Mouse (Mus musculus): Measurements from ENCODE around the gene Neurod1.

The Neurod1 gene

DNA sequence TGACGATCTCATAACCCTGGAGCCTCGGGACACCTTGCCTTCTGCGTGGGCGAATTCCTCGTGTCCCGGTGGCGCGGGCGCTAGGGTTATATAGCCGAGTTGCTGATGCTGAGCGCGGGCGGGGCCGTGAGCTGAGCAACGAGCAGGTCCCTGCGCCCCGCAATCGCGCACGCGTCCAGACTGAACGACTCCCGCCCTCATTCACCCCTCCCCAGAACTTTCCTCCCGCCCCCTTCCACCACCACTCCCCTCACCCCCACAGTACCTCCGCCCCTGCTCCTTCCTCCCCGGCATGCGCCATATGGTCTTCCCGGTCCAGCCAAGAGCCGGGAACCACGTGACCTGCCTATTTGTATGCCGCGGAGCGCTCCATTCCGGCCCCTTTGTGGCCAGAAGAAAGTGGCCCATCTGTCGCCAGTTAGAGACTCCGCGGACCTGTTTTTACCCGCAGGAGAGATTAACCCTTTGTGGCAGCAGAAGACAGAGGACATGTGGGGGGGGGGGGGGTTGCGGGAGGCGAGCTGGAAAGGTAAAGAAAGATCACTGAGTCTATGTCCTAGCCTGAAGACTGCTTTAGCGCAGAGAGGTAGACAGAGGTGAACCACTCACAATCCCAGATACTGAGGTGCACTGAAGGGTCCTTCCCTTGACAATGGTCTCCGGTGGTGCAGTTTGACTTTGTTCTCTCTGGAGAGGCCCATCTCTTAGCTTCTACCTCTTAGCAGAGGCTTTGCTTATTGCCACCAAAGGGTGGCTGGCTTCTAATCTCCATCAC, at the start of gene Neurod1, which contains the start of gene Cerkl:
TSS of gene Neurod1 (minus strand) at position 177 of the 775 bp plus-strand sequence.
TSS of gene Cerkl (minus strand) at position 211 of the 775 bp plus-strand sequence.
- no peak for DNase-seq (ENCODE audit: low read depth, low spot score)

DNA sequence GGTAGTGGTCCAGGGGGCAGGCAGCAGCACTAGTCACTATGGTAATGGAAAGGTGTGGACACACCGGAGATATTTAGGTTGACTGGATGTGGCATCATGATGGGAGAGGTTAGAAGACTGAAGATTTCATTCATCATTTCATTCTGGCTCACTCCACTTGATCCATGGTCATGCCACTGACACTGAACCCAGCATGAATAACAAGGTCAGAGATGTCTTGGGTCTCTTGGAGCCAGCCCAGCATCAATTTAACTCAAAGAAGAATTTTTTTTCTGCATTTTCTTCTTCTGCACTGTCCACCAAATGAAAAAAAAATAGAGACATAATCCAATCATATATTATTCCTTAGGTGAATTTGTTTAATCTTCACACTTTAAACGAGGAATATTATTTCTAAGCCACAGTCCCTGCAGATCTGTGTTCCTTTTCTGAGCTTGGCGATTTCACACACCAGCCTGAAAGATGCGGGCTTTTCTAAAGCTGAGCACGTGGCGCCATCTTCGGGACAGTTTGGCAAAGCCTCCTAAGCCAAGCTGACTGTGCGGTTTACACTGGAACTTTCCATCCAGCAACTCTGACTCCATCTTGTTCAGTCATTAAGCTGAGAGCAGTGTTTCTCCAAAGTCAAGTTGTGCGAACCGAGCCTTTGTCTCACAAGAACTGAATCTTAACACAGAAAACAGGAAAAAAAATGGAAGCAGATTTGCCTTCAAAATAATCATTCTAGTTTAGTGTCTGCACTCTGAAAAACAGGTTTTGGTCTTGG, 42.6 kb upstream of the Neurod1 start:
- peak; percentile 93 for DNase-seq (ENCODE audit: low read depth, low spot score)

DNA sequence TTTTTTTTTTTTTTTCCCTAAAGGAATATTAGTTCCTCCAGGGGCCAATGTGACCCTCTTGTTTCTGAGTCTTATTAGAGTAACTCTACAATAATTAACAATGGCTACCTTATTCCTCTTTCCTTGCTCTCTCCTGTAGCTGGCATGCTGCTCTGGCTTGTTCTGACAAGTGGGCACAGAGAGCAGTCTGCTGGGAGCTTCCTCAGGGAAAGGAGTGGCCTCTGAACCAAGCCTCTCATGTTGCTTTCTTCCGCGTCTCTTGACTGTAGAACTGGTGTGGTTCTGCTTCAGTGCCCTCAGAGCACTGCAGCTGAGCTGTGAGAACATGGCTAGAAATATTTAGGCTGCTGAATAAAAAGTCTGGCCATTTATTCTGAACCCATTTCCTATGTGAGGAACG, 28.6 kb upstream of the Neurod1 start:
- DNase-seq (ENCODE audit: low read depth, low spot score), result no peak

DNA sequence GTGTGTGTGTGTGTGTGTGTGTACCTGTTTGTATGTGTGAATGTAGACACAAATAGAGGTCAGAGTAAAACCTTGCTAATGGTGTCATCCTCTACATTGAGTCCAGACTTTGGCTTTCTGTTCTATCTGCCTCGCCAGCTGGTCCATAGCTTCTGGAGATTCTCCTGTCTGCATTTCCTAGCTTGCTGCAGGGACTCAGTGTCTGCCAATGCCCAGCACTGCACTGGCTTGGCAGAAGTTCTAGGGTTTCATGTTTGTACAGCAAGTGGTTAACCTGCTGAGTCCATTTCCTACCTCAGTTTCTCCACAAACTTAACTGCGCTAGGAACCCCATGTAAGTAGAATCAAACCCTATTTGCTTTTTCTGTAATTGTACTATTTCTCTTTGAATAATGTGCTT, 26.0 kb upstream of the Neurod1 start:
- no peak for DNase-seq (ENCODE audit: low read depth, low spot score)

DNA sequence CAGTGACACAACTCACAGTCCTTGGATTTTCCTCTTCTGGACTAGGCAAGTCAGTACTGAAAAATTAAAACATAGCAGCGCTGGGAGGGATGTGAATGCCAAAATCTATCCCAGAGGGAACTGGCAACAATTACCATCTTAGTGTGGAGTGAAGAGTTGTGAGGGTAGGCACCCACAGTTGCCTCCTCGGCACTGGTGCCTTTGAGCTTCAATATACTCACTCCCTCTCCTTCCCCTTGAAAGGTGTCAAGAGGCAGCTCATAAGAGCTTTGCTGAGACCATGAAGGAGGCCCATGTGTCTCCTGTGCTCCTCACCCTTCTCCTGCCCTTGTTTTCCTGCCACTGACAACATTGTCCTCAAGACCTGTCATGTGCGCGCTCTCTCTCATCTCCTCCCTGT, 5.9 kb upstream of the Neurod1 start:
- DNase-seq (ENCODE audit: low read depth, low spot score), result no peak

DNA sequence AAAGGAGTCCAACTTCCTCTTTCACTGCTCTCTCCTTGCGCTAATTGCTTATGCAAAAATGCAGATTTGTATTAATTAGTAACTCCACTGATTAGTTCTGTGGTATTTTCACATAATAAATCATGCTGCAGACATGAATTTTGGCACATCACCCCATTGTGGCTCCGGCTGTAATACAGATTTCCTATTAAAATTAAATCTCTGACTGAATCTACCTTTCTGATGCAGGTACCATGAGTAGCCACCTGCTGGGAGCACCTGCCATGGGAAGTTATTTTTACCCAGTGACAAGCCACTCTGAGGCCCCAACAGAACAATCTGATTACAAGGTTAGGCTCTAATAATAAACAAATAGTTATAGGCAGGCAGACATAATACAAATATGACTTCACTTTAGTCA, 5.3 kb upstream of the Neurod1 start:
- no peak for DNase-seq (ENCODE audit: low read depth, low spot score)

DNA sequence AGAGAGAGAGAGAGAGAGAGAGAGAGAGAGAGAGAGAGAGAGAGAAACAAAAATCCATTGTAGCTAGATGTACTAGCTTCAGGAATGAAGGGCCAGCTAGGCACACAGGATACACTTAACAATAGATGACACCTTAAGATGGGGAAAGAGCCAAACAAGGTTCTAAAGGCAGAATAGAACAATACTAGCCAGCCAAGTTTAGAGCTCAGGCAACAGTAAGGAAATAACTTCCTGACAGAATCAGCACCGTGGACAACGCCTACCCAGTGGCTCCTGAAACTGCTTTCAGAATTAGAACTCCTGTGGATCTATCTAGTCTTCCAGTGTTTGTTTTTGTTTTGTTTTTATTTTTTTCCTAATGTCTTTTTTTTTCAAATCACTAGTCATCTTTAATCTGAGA, 4.0 kb upstream of the Neurod1 start:
- peak; percentile 49 for DNase-seq (ENCODE audit: low read depth, low spot score)

DNA sequence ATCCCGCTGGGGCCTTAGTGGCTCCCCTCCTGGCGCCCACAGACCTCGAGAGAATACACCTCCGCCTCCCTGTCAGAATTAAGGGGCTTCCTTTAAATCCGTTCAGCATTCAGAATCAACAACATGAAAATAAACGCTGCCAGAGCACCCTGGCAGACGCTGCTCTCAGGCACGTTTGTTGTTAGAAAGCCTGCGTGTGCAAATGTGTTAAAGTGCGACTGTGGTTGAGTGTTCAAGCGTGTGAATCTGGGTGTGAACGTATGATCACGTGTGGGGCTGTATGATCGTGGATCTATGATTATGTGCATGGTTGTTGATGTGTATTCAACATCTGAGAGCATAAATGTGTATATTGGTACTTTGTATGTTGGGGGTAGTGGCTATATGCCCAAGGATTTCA, 3.6 kb upstream of the Neurod1 start:
- no peak for DNase-seq (ENCODE audit: low read depth, low spot score)

DNA sequence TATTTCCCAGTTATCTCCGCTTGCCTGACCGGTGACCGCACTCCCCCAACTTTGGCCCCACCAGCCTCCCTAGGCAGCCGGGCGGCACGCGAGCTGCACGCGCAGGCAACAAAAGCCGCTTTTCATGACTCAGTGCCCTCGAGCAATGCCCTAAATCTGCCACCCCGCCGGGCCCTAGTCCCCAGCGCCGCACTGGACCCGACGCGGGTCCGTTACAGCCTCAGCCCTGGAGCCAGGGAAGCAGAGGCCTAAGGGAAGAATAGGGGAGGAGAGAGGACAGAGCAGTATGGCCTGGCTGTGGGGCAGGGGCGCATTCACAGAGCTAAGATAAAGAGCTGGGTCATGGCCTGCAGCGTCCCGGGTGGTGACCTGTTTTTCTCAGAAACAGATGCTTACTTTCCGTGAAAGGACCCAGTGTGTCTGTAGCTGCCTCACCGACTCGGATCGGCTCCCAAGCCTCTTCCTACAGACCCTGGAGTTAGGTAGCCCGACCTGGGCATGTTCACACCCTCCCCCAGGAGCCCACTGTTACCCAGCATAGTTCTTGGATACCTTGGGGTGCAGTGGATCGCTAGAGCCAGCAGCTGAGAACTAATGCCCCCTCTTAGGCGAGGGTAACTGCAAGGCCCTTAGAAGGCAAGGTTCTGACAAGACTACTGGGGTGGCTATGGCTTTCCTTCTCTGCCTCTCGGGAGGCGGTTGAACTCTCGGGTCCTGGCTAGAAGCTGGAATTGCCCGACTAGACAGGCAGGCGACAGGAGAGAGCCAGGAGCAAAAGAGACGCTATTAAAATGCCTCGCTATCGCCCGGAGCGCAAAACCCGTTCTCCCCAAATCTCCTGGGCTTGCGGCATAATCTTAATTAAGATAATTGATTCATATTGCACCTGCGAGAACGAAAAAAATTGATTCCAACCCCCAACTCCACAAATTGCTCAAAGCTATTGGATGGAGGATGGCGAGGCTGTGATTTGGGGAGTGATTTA, 2.8 kb upstream of the Neurod1 start:
- no peak for DNase-seq (ENCODE audit: low read depth, low spot score)

DNA sequence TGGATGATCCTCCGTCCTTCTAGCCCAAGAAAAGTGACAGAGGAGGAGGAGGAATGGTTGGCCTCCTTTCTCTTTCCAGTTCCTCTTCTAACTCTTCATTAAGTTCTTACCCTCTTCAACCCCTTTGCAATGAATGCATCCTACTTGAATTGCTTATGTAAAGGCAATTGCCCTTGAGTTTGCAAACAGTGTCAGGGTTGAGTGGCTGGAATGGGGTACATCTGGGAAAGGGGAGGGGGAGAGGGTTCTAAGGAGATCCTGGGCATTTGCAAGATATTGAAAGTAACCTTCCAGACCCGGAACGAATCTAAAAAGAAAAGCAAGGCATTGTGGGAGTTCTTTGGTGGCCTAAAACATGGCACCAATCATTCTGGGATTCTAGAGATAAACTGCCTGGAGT, 1.4 kb upstream of the Neurod1 start:
- no peak for DNase-seq (ENCODE audit: low read depth, low spot score)

DNA sequence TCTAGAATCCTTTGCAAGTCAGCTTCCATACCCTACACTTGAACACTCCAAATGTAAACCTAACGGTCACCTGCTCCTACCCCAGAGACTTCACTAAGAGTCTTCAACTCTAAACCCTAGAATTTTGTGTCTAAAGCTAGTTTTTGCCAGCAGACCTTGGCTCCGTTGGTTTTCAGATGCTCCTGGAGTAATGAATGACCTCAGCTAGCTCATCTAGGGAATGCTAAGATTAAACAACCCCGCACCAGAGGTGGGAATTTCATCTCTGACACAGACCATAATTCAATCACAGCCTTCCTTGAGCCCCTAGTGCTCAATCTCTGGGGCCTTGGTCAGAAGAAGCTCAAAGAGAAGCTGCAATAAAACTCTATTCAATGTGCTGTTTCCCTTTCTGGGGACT, 883 bp upstream of the Neurod1 start:
- DNase-seq (ENCODE audit: low read depth, low spot score), result no peak

DNA sequence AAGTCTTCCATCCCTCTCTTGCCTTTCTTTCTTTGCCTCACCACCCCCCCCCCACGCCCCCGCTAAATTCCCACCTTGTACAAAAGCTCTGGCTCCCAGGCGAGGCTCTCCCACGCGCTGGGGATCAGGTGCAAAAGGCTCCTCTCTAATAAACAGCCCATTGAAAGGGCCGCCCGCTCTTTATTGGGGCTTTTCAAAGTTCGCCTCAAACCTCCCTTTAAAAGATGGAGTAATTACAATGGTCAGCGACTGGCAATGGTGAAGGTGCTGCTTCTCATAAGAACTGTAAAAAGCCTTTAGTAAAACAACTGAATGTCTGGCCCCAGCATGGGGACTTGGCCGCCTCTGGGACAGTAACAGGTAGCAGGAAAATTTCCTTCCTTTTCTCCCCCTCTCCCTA, 905 bp downstream of the Neurod1 start:
- no peak for DNase-seq (ENCODE audit: low read depth, low spot score)

DNA sequence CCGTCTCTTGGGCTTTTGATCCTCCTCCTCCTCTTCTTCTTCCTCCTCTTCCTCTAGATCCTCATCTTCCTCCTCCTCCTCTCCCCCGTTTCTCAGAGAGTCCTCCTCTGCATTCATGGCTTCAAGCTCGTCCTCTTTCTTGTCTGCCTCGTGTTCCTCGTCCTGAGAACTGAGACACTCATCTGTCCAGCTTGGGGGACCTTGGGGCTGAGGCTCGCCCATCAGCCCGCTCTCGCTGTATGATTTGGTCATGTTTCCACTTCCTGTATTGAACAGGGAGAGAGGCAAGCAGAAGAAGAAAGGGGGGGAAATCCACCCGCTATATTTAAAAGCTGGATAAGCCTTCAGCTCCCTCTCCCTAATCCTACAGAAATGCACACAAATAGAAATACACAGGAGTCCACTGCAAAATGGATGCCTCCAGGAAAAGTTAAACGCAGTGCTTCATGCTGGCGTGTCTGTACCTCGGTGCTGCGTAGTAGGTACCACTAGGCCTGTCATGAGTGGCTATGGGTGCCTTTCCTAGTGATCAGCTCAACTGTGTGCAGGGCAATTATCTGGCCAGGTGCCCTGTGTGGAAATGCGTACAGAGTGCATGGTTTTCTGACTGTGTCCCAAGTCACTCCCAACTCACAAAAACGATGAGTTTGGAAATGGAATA, 1.6 kb downstream of the Neurod1 start:
- no peak for DNase-seq (ENCODE audit: low read depth, low spot score)

DNA sequence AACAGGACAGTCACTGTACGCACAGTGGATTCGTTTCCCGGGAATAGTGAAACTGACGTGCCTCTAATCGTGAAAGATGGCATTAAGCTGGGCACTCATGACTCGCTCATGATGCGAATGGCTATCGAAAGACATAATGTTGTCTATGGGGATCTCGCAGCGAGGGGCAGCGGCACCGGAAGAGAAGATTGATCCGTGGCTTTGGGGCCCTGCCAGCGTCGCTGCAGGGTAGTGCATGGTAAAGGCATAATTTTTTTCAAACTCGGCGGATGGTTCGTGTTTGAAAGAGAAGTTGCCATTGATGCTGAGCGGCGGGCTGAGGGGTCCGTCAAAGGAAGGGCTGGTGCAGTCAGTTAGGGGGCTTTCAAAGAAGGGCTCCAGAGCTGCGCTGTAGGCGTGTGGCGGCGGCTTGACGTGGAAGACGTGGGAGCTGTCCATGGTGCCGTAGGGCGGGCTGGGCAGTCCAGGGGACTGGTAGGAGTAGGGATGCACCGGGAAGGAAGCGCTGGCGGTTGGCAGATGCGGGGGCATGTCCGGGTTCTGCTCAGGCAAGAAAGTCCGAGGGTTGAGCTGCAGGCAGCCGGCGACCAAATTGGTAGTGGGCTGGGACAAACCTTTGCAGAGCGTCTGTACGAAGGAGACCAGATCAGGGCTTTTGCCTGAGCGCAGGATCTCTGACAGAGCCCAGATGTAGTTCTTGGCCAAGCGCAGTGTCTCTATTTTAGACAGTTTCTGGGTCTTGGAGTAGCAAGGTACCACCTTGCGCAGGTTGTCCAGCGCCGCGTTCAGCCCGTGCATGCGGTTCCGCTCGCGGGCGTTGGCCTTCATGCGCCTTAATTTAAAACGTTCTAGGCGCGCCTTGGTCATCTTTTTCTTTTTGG, 2.4 kb downstream of the Neurod1 start:
- DNase-seq (ENCODE audit: low read depth, low spot score), result no peak

DNA sequence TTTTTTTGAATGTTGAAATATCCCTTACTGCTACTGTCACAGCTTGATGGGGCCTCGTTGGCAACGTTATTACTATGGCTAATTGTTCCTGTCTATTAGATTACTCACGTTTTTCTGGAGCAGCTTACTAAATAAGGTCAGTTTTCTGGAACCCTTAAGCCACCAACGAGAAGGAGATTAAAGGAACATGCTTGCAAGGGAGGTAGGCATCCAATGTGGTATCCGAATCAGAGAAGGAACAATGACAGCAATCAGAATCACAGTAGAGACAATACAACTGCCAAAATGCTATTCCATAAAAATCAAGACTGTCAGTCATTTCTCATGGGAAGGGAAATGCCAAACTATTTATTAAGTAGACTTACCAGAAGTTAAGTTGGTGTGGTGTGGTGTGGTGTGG, 5.1 kb downstream of the Neurod1 start:
- DNase-seq (ENCODE audit: low read depth, low spot score), result no peak

DNA sequence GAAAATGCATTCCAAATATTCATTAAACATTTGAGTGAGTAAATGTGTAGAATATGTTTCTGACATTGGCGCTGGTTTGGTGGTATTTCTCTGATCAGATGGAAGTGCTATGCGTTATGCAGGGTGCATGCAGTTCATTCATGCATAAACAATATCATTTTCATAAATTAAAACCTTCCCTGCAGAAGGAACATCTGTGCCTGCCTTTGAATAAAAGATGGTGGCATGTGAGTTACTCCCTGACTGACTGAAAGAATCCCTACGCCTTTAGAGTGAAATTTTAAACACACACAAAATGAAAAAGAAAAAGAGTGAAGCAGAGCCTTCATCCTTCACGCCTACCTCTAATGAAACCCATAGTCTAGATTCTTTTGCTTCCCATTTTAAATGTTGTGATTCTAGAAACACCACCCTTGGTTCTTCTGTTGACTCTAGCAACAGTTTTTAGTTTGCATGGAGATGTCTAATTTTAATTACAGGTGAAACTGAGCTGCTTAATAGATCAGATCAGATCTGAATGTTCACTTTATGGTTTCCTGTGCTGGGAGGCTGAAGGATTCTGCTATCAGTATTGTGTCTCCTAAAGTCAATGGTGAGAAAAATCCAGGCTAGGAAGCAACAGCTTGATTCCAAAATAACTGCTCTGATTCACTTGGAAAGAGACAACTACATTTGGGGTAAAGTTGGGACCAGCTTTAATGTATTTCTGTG, 5.7 kb downstream of the Neurod1 start:
- DNase-seq (ENCODE audit: low read depth, low spot score), result no peak

DNA sequence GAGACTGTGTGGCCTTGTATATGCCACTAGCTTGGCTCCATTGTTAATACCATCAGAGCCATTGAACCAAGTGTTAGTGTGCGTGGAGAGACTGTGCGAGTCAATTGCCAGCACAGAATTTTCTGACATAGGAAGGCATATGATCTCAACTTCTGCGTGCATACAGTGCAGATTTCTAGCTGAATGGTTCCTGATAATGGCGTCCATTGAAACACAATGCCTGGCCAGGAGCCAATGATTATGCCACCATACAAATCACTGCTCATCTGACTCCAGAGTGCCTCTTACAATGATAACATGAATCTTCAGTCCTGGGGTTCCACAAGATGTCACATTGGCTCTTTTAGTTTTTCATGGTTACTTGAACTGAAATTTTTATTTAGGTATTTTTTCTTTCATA, 7.2 kb downstream of the Neurod1 start:
- DNase-seq (ENCODE audit: low read depth, low spot score), result no peak

DNA sequence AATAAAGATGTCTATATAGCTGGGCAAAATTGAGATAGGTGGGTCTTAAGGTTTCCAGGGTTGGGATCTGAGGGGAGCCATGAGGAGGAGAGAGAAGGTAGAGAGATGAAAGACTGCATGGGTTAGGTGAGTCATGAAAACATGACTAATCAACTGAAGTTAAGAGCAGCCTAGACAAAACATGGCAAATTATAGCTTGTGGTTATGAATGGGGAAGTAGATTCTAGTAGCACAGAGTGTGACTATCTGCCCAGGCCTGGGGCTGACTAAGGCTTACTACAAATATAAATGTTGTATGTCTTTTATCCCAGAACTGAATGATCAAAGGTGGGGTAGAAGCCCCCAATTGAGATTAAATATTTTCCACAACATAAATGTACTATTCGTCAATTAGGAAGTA, 9.4 kb downstream of the Neurod1 start:
- no peak for DNase-seq (ENCODE audit: low read depth, low spot score)

DNA sequence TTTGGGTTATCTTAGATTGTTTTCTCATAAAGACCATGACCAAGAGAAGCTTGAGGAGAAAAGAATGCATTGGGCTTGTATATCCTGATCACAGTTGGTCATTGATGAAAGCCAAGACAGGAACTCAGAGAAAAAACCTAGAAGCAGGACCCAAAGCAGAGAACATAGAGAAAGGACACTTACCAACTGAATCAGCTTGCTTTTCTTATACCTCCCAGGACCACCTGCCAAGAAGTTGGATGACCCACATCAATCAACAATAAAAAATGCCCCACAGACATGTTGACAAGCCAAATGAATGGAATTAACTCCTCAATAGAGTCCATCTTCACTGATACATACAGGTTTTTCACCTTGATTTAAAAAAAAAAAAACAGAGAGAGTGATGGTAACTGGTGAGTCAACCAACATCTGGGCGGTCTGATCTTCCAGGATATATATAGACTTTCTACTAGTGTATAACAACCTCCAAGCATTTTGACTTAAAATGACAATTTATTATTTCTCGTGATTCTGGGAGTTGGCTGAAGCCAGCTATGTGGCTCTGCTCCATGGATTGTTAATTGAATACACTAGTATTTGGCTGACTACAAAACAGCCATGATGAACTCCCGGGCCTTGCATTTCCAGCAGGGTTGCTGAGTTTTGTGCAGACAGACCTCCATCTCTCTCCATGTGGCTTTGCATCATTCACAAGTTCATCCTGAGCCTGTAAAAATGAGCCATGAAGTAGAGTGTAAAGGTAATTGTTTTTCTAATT, 12.5 kb downstream of the Neurod1 start:
- DNase-seq (ENCODE audit: low read depth, low spot score), result no peak

Measured in 3T3-L1 (cell line).